In the genomic region with DNA sequence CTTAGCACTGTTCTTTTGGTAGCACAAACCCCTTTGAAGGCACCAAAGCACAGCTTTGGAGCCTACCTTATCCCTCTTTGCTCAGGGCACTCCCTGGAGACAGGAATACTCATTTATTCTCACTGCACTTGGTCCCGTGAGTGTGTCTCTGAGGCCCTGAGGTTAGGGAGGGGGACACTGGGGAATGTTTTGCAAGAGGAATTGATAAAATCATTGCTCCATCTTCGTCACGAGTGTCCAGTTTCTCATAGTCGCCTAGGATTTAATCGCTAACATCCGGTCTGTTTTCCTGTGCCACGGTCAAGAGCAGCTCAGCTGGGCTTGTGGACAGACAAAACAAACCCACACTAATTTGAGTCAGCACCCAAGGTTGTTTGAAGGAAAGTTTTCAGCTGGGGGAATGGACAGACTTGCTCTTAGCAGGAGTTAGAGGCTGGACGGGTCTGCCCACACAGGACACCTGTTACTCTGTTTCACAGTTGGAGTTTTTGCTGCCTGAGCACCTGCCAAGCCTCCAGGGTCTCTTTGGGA, we compare ENCODE assay signal across 8 mouse cellular contexts. TPM values are rescaled to one million over a fixed set of nuclear protein-coding genes. Genes with fewer than 3 reads are reported as not detected.
A peak's percentile ranks its signal among the peaks of the same experiment; 100 is the strongest.
DNase-seq lines count a peak whose midpoint lies in the region; ATAC-seq lines count a peak whose summit lies in the region.
"Not testable (repeated sequence)": the region's sequence is repeated elsewhere in the genome, so short reads cannot be mapped to it uniquely, and the experiment has no call there.
"Had no signal": no experiment of that assay in that cellular context is flagged by ENCODE, and none has a peak within 500 bp of the region (broad histone marks: within the 10 kb centered on the region; RNA-seq: fewer than 3 reads in every experiment).

No protein-coding gene starts in this region.

- H3K27me3 ChIP-seq in forebrain, embryonic 14.5 days (replicated peaks; ENCODE audit: control insufficient read depth, insufficient read depth, low read length); heart, embryonic 12.5 days (replicated peaks); hindbrain, embryonic 16.5 days (replicated peaks; ENCODE audit: control insufficient read depth, insufficient read depth, low read length); limb, embryonic 12.5 days; neural tube, embryonic 12.5 days (replicated peaks): not testable (repeated sequence)

- H3K9me3 ChIP-seq in forebrain, embryonic 14.5 days (replicated peaks; ENCODE audit: control insufficient read depth, low read length); heart, embryonic 12.5 days (replicated peaks); hindbrain, embryonic 16.5 days (ENCODE audit: control insufficient read depth, low read length); limb, embryonic 12.5 days; neural tube, embryonic 12.5 days: not testable (repeated sequence)

- not testable (repeated sequence) for H3K36me3 ChIP-seq in forebrain, embryonic 14.5 days (ENCODE audit: control insufficient read depth, insufficient read depth, low read length); heart, embryonic 12.5 days; hindbrain, embryonic 16.5 days (ENCODE audit: control insufficient read depth, insufficient read depth, low read length); limb, embryonic 12.5 days; neural tube, embryonic 12.5 days

- WGBS in forebrain, embryonic 14.5 days, result 55% methylated on average over 2 of the region's 8 CpGs
- WGBS in heart, embryonic 12.5 days, result 52% methylated on average over 5 of the region's 8 CpGs
- WGBS in hindbrain, embryonic 16.5 days, result 35% methylated on average over 3 of the region's 8 CpGs
- WGBS in limb, embryonic 12.5 days, result 38% methylated on average over 4 of the region's 8 CpGs
- 53% methylated on average over 5 of the region's 8 CpGs for WGBS in neural tube, embryonic 12.5 days

- peak; percentile 9; the same call in 1 of the 2 replicates for ATAC-seq in forebrain, embryonic 14.5 days
- peak; percentile 37 for ATAC-seq in heart, embryonic 12.5 days (ENCODE audit: insufficient number of reproducible peaks, low FRiP score)
- ATAC-seq in hindbrain, embryonic 16.5 days, result peak; percentile 74
- ATAC-seq in limb, embryonic 12.5 days (ENCODE audit: insufficient number of reproducible peaks, insufficient read depth, low FRiP score, low TSS enrichment, low read depth), result peak; percentile 56
- peak; percentile 76 for ATAC-seq in megakaryocyte, adult 5-6 weeks (ENCODE audit: poor library complexity, severe bottlenecking)
- peak; percentile 39; the same call in 1 of the 2 replicates for ATAC-seq in neural tube, embryonic 12.5 days (ENCODE audit: low FRiP score, low read depth)

- DNase-seq in adrenal gland, postnatal 10 days, result peak; percentile 10
- not testable (repeated sequence) for DNase-seq in forebrain, embryonic 14.5 days (ENCODE audit: low spot score)

- H3K4me1 ChIP-seq in forebrain, embryonic 14.5 days (ENCODE audit: control insufficient read depth, insufficient read depth, low read length); heart, embryonic 12.5 days (replicated peaks); hindbrain, embryonic 16.5 days (ENCODE audit: control insufficient read depth, insufficient read depth, low read depth, low read length); limb, embryonic 12.5 days (replicated peaks); neural tube, embryonic 12.5 days: not testable (repeated sequence)

- not testable (repeated sequence) for H3K4me2 ChIP-seq in forebrain, embryonic 14.5 days (ENCODE audit: low read length); heart, embryonic 12.5 days; hindbrain, embryonic 16.5 days (ENCODE audit: low read length); limb, embryonic 12.5 days; neural tube, embryonic 12.5 days (replicated peaks)

- H3K9ac ChIP-seq in forebrain, embryonic 14.5 days (ENCODE audit: low read length); heart, embryonic 12.5 days; hindbrain, embryonic 16.5 days (ENCODE audit: low read depth, low read length); limb, embryonic 12.5 days (replicated peaks); neural tube, embryonic 12.5 days: not testable (repeated sequence)

- not testable (repeated sequence) for H3K4me3 ChIP-seq in forebrain, embryonic 14.5 days (ENCODE audit: low read depth, low read length); heart, embryonic 12.5 days; hindbrain, embryonic 16.5 days (ENCODE audit: low read length); limb, embryonic 12.5 days (replicated peaks); neural tube, embryonic 12.5 days

- not testable (repeated sequence) for H3K27ac ChIP-seq in forebrain, embryonic 14.5 days (ENCODE audit: low read depth, low read length); heart, embryonic 12.5 days (ENCODE audit: poor library complexity, severe bottlenecking); hindbrain, embryonic 16.5 days (ENCODE audit: low read depth, low read length); limb, embryonic 12.5 days; neural tube, embryonic 12.5 days

RNA-seq across cellular contexts. Expression of a gene that starts 26.5 kb away (rescaled TPM):
- total RNA-seq in adrenal gland, postnatal 10 days (2021), result 1 to 10 TPM in 1 of 2 experiments, under 1 TPM in 1; 0.99 to 1.1 TPM
- polyA plus RNA-seq in forebrain, embryonic 14.5 days (2014; fragmentation: Nextera tagmentation; extraction: Ambion mirVana), result 0.38 and 0.51 TPM in 2 replicates
- not detected in 2 replicates for polyA plus RNA-seq in heart, embryonic 12.5 days (2016; fragmentation: Nextera tagmentation; extraction: Ambion mirVana)
- polyA plus RNA-seq in hindbrain, embryonic 16.5 days (2015; fragmentation: Nextera tagmentation; extraction: Ambion mirVana), result 1.2 and 1.5 TPM in 2 replicates
- not detected in 2 replicates for polyA plus RNA-seq in limb, embryonic 12.5 days (2016; fragmentation: Nextera tagmentation; extraction: Ambion mirVana)
- total RNA-seq in megakaryocyte, adult 5-6 weeks (2015), result 5.4 and 7.3 TPM in 2 replicates
- 5.7 and 7.4 TPM in 2 replicates for total RNA-seq in megakaryocyte, adult 5-6 weeks (2017)
- 0.16 and 0.18 TPM in 2 replicates for polyA plus RNA-seq in neural tube, embryonic 12.5 days (2016; fragmentation: Nextera tagmentation; extraction: Ambion mirVana)
- polyA plus RNA-seq: liver, adult 2 months had no signal

RNA-seq across cellular contexts. Expression of a gene that starts 29.7 kb away (rescaled TPM):
- total RNA-seq in adrenal gland, postnatal 10 days (2021), result 100 to 1,000 TPM; 122 to 127 TPM
- polyA plus RNA-seq in forebrain, embryonic 14.5 days (2014; fragmentation: Nextera tagmentation; extraction: Ambion mirVana), result 281 and 376 TPM in 2 replicates
- polyA plus RNA-seq in heart, embryonic 12.5 days (2016; fragmentation: Nextera tagmentation; extraction: Ambion mirVana), result 215 and 226 TPM in 2 replicates
- polyA plus RNA-seq in hindbrain, embryonic 16.5 days (2015; fragmentation: Nextera tagmentation; extraction: Ambion mirVana), result 217 and 229 TPM in 2 replicates
- polyA plus RNA-seq in limb, embryonic 12.5 days (2016; fragmentation: Nextera tagmentation; extraction: Ambion mirVana), result 312 and 326 TPM in 2 replicates
- total RNA-seq in megakaryocyte, adult 5-6 weeks (2015), result 173 and 193 TPM in 2 replicates
- total RNA-seq in megakaryocyte, adult 5-6 weeks (2017), result 134 and 140 TPM in 2 replicates
- polyA plus RNA-seq in neural tube, embryonic 12.5 days (2016; fragmentation: Nextera tagmentation; extraction: Ambion mirVana), result 345 and 348 TPM in 2 replicates

Comparison
In these comparisons a context has a peak if more than half of its experiments do, and no peak if none do; other contexts are left out.
1. ATAC-seq: peak in every context shown above with its lines; median percentile 76 in megakaryocyte, adult 5-6 weeks; 74 in hindbrain, embryonic 16.5 days; 56 in limb, embryonic 12.5 days; 39 in neural tube, embryonic 12.5 days; 37 in heart, embryonic 12.5 days; 9 in forebrain, embryonic 14.5 days.